Mouse (Mus musculus): ENCODE data around the gene Rbms3.
A peak's percentile ranks its signal among the peaks of the same experiment; 100 is the strongest.

Gene Rbms3

DNA sequence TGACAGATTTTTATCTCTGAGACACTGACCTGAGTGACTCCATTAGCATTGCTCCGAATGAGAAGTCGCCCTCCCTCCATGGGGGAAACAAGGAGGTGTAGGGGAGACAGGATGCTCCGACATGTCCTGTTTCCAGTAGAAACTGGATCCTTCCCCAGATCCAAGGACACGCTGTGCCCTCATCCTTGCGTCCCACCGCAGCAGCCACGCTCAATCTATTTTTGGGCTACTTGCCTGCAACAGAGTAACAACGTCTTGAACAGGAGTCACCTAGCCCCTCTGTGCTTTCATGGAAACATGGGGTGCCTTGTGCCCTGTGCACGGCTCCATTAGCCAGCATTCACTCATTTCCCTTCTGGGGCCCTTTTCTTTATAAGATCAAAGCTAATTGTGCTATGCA is at the start of gene Rbms3:
TSS of gene Rbms3 (minus strand) at position 143 of the 400 bp plus-strand sequence.
- DNase-seq (ENCODE audit: low read depth, low spot score), result no peak

GRCm38 (mm10) chr9:117673311-117673710 is 43.6 kb upstream of the Rbms3 start:
- DNase-seq (ENCODE audit: low read depth, low spot score), result no peak

DNA sequence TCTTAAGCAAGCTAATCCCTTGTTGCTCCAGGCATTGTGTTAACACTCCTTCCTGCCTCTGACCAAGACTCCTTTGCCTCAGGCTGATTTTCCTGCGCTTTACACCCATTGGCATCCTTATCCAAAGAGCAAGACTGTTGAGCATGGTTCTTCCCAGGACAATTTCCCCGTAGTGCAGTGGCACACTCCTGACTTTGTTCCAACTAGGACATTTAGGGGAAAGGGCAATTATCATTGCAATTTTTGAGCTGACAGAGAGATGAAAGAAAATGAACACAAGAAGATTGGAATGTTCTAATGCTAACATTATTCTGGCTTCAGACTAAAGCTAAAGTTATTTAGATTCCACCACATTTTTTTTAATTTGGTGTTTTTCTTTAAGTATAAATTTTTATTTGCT is 24.9 kb upstream of the Rbms3 start:
- DNase-seq (ENCODE audit: low read depth, low spot score), result no peak

GRCm38 (mm10) chr9:117653641-117654040 is 23.9 kb upstream of the Rbms3 start:
- no peak for DNase-seq (ENCODE audit: low read depth, low spot score)

DNA sequence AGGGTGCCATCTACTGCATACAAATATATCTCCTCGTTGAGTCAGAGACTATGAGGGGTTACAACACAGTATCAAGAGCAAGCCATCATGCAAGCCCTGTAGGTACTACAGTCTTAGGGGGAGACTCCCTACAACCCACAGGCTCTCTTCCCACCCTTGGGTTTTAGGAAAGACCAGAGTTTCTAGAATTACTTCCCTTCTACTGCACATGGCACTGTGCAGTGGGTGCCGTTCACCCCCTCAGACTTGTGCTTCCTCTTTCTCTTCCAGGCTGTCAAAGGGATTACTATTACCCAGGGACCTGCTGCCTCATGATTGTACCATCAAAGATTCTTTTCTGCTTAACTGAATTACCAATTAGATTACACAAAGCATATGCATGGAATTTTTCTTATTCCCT is 16.4 kb upstream of the Rbms3 start:
- DNase-seq (ENCODE audit: low read depth, low spot score), result no peak

DNA sequence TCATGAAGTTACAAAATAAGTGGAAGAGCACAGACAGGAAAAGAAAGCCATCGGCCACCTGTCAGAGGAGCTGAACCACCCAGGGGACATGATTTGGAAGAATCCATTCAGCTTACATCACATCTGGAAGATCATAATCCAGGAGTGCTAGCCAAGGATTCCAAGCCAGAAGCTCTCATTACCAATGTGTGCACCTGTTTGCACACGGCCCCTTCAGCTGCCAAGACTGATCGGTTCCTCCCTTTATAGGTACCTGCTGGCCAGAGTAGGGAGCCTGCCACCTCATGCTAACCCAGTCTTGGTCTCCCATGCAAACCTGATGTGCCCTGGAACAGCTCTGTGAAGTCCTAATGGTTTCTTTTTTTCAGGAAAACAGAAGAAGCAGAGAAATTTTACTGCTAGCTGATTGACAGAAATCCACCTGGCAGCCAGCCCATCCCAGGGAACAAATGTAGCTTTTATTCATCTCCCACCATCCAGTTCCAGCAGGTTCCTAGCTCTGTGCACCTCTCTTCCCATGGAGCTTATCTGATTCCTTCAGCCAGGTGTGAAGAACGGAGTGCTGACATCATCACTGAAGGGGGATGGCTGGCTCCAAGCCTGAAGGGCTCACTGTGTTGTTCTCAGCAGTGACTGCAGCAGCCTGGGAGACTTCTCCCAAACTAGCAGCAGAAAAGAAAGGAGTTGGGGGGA is 11.5 kb upstream of the Rbms3 start:
- DNase-seq (ENCODE audit: low read depth, low spot score), result no peak

DNA sequence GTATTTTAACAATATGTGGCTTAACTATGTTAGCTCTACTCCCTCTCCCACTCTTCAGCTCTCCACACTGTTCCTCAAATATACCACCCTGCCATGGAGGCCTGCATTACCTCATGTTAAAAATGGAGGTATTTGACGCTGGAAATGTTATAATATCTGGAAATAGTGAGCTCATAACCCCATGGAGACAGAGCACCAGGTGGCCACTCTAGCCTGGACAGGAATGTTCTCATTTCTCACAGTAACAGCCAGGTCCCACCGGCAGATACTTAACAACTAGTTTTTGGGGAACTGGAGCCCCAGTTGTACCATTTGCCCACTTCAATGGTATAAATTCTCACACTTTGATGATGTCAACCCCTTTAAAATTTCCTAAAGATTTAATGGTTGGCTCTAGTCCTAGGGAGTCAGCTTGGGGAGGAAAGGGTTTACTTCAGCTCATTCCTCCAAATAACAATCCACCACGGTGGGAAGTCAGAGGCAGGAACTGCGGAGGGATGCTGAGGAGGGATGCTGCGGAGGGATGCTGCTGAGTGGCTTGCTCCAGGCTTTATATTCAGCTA is 9.0 kb upstream of the Rbms3 start:
- no peak for DNase-seq (ENCODE audit: low read depth, low spot score)

- DNase-seq (ENCODE audit: low read depth, low spot score), result peak; percentile 10
Measured at GRCm38 (mm10) chr9:117636492-117636891, 6.8 kb upstream of the Rbms3 start.

DNA sequence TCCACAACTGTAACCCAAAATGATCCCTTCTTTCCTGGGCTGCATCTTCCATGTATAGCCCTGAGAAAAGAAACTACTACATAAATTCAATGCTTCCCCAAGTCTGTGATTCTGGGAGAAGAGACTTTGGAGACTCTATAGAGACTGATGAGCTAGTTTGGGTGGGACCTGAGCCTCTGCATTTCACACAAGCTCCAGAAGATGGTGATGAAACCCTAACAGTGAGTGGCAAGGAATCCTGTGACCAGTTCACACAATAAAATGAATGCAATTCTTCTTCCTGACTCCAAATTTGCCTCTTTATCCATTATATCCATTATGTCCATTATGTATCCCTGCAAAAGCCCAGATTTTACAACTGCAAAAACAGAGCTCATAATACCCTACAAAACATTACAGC is 2.5 kb downstream of the Rbms3 start:
- DNase-seq (ENCODE audit: low read depth, low spot score), result no peak

- no peak for DNase-seq (ENCODE audit: low read depth, low spot score)
Measured at GRCm38 (mm10) chr9:117600781-117601180, 28.9 kb downstream of the Rbms3 start.

GRCm38 (mm10) chr9:117599341-117599740 is 30.4 kb downstream of the Rbms3 start:
- DNase-seq (ENCODE audit: low read depth, low spot score), result no peak

DNA sequence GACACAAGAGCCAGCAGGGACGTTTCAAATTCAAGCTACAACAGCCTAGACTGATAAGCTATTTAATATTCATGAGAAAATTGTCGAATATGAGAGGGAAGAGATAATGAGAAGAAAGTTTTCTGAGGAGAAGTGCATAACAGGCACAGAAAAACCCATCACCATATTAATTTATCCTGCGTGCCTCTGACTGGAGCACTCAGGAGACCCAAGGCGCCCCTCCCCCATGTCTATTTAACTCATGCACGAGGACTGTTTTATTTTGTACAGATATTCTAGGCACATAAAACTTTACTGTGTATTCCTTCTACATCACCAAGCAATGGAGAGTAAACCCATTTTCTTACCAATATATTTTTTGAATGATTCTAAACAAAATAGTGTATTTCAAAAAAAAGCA is 33.6 kb downstream of the Rbms3 start:
- no peak for DNase-seq (ENCODE audit: low read depth, low spot score)

DNA sequence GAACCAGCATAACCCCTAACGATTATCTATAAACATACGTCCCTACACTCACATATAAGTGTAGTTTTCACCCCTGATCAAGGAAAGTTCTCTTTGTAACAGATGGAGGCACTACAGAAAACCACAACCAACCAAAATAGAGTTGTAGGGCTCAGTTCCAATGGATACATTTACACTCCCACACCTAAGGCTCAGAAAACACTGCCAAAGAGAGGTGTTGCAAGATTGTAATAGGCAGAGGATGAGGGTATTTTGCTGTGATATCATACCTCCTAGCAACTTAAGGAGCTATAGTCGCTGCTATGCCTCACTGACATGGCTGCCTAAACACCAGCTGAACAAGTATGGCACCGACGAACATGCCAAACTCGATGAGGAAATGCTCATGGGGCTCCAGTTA is 44.4 kb downstream of the Rbms3 start:
- DNase-seq (ENCODE audit: low read depth, low spot score), result no peak

GRCm38 (mm10) chr9:117583638-117584037 is 46.1 kb downstream of the Rbms3 start:
- DNase-seq (ENCODE audit: low read depth, low spot score), result no peak

DNA sequence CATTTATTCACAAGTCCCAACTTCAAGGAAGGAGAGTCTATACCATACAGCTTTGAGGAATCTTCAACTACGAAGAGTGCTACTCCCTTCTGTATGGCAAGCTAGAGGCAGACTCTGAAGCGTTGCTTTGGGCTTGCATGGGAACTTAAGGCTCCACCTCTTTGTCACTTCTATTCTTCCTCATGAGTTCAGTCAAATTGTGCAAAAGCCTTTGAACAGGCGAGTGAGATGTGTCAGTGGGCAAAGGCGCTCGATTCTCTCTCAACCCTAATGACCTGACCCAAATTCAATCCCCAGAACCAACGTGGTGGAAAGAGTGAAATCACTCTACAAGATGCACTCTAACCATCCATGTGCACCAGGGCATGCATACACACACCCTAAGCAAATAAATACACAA is 47.1 kb downstream of the Rbms3 start:
- DNase-seq (ENCODE audit: low read depth, low spot score), result no peak

- no peak for DNase-seq (ENCODE audit: low read depth, low spot score)
Measured at GRCm38 (mm10) chr9:117571186-117571855, 58.4 kb downstream of the Rbms3 start.

- DNase-seq (ENCODE audit: low read depth, low spot score), result no peak
Measured at GRCm38 (mm10) chr9:117570240-117570821, 59.4 kb downstream of the Rbms3 start.

DNA sequence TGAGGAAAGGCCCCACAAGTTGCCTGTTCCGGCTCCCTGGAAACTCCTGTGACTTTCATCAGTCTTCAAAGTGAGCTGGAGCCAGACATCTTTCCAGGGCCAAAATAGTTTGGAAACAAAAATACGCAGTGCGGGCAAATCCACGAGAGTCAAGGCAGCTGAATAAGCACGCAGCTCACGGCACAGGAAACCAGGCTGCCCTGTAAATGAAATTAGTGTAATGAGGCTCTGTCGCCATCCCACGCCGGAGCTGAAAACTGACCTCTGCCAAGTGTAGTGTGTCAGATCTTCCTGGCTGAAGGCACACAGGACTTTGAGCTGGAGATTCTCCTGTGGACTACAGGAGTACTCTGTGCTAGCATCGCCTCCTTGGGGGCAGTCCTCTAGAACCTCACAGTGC is 63.4 kb downstream of the Rbms3 start:
- no peak for DNase-seq (ENCODE audit: low read depth, low spot score)

DNA sequence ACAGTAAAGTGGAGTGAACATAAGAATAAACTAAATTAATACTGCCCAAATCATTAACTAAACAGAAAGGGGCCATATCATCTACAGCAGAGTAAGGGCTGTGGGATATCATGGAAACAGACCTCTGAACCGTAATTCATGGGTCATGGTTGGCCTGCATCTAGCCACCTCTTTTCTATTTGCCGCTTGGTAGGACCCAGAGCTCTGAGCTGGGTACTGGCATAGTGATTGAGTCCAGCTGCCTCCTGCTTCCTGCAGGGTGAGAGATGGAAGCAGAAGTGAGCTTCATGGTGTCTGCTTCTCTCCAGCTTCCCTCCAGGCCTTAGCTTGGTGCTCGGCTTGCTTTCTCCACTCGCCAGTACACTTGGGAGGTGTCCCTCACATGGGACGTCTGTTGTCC is 71.2 kb downstream of the Rbms3 start:
- DNase-seq (ENCODE audit: low read depth, low spot score), result no peak

DNA sequence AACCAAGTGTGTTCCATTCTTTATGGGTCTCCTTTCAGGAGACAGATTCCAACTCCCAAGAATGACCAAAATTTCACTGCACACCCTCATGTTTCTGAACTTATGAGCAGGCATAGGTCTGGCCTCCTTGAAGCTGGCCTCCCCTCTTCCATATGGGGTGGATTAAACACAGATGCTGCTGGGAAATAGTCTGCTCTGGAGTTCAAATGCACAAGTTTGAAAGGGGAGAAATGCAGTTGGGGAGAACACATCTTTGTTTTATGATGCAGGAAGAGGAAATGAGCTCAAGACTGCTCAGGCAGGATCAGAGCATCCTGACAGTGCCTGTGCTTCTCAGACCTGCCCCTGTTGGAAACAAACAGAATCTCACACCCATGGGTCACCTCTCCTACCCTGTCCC is 75.4 kb downstream of the Rbms3 start:
- DNase-seq (ENCODE audit: low read depth, low spot score), result peak; percentile 69

DNA sequence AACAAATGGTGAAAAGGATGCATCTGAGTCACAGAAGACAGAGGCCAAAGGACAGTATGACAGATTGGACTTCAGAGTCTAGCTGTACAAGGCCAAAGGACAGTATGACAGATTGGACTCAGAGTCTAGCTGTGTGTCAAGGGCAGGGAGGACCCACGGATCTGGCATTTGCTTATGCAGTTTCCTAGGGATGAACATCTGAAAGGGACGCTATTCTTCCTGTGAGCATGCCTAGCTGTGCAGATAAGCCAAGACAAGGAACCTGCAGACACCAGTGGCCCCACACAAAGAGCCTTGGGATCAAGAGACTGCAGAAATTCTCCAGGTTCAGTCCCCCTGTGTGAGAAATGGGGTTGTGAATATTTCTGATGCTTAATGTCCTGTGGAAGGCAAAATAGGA is 100.4 kb downstream of the Rbms3 start:
- DNase-seq (ENCODE audit: low read depth, low spot score), result no peak

DNA sequence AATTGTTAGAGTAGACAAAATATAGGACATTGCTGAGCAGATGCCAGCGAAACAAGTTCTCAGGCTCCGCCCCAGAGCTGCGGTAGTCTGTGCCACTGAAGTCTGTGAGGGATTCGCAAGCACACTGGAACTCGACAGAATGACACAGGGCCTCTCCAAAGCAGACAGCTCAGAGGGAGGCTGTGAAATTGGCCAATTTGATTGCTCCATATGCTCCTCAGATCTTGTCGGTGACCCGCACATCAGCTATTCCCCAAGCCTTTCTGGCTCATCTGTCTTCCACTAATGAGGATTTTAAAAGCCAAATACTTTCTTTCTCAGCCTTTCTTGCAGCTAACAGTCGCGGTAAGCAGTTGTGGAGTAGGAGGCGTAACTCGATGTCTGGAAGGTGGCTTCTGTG is 120.8 kb downstream of the Rbms3 start:
- no peak for DNase-seq (ENCODE audit: low read depth, low spot score)

GRCm38 (mm10) chr9:117491866-117492265 is 137.8 kb downstream of the Rbms3 start:
- no peak for DNase-seq (ENCODE audit: low read depth, low spot score)
